ENCODE assay signal across 8 mouse cellular contexts in the genomic region with DNA sequence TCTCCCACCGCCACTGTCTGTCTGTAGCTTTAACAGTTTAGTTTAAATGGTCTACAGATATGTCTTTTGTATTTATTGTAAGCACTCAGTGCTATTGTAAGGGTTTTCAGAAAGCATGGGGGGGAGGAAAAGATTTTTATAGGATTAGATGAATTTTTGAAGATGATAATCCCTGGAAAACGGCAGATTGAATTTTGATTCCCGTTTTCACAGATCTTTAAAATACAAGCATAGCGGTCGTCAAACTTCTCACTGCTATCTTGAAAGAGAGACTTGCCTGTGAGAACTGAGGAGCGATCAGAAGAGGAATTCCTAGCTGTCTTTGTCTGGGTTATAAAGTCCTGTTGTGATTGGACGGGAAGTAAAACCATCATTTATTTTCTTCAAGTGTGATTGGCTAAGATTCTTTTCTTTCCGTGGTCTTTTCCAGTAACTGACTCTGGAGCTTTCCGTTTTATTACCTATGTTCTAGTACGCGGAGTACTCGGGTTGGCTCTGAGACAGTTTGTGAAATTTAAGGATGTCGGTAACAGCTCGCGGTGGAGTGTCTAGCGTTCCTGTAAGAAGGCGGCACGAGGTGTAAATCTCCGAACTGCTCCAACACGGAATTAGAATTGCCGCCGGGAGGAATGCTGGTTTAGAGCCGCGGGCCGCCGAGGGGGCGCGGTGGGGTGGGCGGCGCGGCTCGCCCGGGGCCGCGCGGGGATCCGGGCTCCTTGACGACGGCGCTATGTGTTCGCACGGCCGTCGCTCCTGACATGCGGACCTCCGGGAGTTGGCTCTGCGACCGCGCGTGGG. TPM values are rescaled to one million over a fixed set of nuclear protein-coding genes. Genes with fewer than 3 reads are reported as not detected.
A peak's percentile ranks its signal among the peaks of the same experiment; 100 is the strongest.
DNase-seq lines count a peak whose midpoint lies in the region; ATAC-seq lines count a peak whose summit lies in the region.

No protein-coding gene starts in this region.

- H3K27ac ChIP-seq in embryonic facial prominence, embryonic 10.5 days (replicated peaks): peak overlapping the region; percentile 87
- H3K27ac ChIP-seq in intestine, embryonic 16.5 days (ENCODE audit: low read length): peak overlapping the region; percentile 83
- peak overlapping the region; percentile 89 for H3K27ac ChIP-seq in limb, embryonic 10.5 days
- peak overlapping the region; percentile 86 for H3K27ac ChIP-seq in midbrain, embryonic 12.5 days (replicated peaks)

- H3K36me3 ChIP-seq in embryonic facial prominence, embryonic 10.5 days (replicated peaks): no peaks in the 10 kb centered on the region
- H3K36me3 ChIP-seq in intestine, embryonic 16.5 days (ENCODE audit: control insufficient read depth, insufficient read depth, low read length): no peaks in the 10 kb centered on the region
- H3K36me3 ChIP-seq in limb, embryonic 10.5 days: no peaks in the 10 kb centered on the region
- no peaks in the 10 kb centered on the region for H3K36me3 ChIP-seq in midbrain, embryonic 12.5 days

- peak; percentile 84 for DNase-seq in right cerebral cortex, adult 18-20 months
- no peak for DNase-seq in right cerebral cortex, postnatal 25 days
- DNase-seq in embryonic facial prominence, embryonic 10.5 days (ENCODE audit: low spot score): no peak
- DNase-seq in limb, embryonic 10.5 days (ENCODE audit: low spot score): no peak
- peak; percentile 63 for DNase-seq in yolk sac, embryonic 10.5 days (ENCODE audit: low spot score)

- peak overlapping the region; percentile 97 for H3K4me2 ChIP-seq in intestine, embryonic 16.5 days (ENCODE audit: low read depth, low read length)
- H3K4me2 ChIP-seq in midbrain, embryonic 12.5 days (replicated peaks): peak overlapping the region; percentile 98

- H3K4me1 ChIP-seq in embryonic facial prominence, embryonic 10.5 days: peaks cover 23% of the 10 kb centered on the region
- H3K4me1 ChIP-seq in intestine, embryonic 16.5 days (ENCODE audit: control insufficient read depth, insufficient read depth, low read length): peaks cover 13% of the 10 kb centered on the region; the same call in 1 of the 2 replicates
- peaks cover 24% of the 10 kb centered on the region for H3K4me1 ChIP-seq in limb, embryonic 10.5 days
- peaks cover 39% of the 10 kb centered on the region for H3K4me1 ChIP-seq in midbrain, embryonic 12.5 days

- H3K9me3 ChIP-seq in embryonic facial prominence, embryonic 10.5 days: no peaks in the 10 kb centered on the region
- H3K9me3 ChIP-seq in intestine, embryonic 16.5 days (ENCODE audit: control insufficient read depth, low read length): no peaks in the 10 kb centered on the region
- no peaks in the 10 kb centered on the region for H3K9me3 ChIP-seq in limb, embryonic 10.5 days (replicated peaks)
- H3K9me3 ChIP-seq in midbrain, embryonic 12.5 days: no peaks in the 10 kb centered on the region

- no peaks in the 10 kb centered on the region for H3K27me3 ChIP-seq in embryonic facial prominence, embryonic 10.5 days (replicated peaks; ENCODE audit: low read depth, poor library complexity, severe bottlenecking)
- H3K27me3 ChIP-seq in intestine, embryonic 16.5 days (replicated peaks; ENCODE audit: control insufficient read depth, insufficient read depth, low read length): no peaks in the 10 kb centered on the region
- H3K27me3 ChIP-seq in limb, embryonic 10.5 days (ENCODE audit: low read depth, poor library complexity, severe bottlenecking): no peaks in the 10 kb centered on the region
- no peaks in the 10 kb centered on the region for H3K27me3 ChIP-seq in midbrain, embryonic 12.5 days

- peak; percentile 47 for ATAC-seq in granulocyte monocyte progenitor cell, adult 5-6 weeks (replicated peaks; ENCODE audit: poor library complexity, severe bottlenecking)
- peak; percentile 73 for ATAC-seq in intestine, embryonic 16.5 days
- ATAC-seq in midbrain, embryonic 12.5 days (ENCODE audit: low FRiP score, low read depth): peak; percentile 75

- H3K9ac ChIP-seq in intestine, embryonic 16.5 days (ENCODE audit: low read depth, low read length): peak overlapping the region; percentile 85
- H3K9ac ChIP-seq in midbrain, embryonic 12.5 days (replicated peaks): peak overlapping the region; percentile 87

- 2% methylated on average over 50 of the region's 50 CpGs for WGBS in embryonic facial prominence, embryonic 10.5 days
- WGBS in intestine, embryonic 16.5 days: 1% methylated on average over 47 of the region's 50 CpGs
- WGBS in limb, embryonic 10.5 days: under 1% methylated on average over 50 of the region's 50 CpGs
- 1% methylated on average over 43 of the region's 50 CpGs for WGBS in midbrain, embryonic 12.5 days

- peak overlapping the region; percentile 93 for H3K4me3 ChIP-seq in embryonic facial prominence, embryonic 10.5 days
- peak overlapping the region; percentile 97 for H3K4me3 ChIP-seq in intestine, embryonic 16.5 days (ENCODE audit: low read length)
- H3K4me3 ChIP-seq in limb, embryonic 10.5 days: peak overlapping the region; percentile 93
- H3K4me3 ChIP-seq in midbrain, embryonic 12.5 days: peak overlapping the region; percentile 91

RNA-seq across cellular contexts. Expression of a gene that starts 29.5 kb away (rescaled TPM):
- 23.7 and 24.6 TPM in 2 replicates for polyA plus RNA-seq in embryonic facial prominence, embryonic 10.5 days (2016; fragmentation: Nextera tagmentation; extraction: Ambion mirVana)
- 21.6 and 22.3 TPM in 2 replicates for total RNA-seq in granulocyte monocyte progenitor cell, adult 5-6 weeks (2014; fragmentation: Nextera tagmentation)
- 11.8 and 13.4 TPM in 2 replicates for total RNA-seq in granulocyte monocyte progenitor cell, adult 5-6 weeks (2017)
- polyA plus RNA-seq in intestine, embryonic 16.5 days (2015; fragmentation: Nextera tagmentation; extraction: Ambion mirVana): 36.2 and 42.1 TPM in 2 replicates
- 17.8 and 22.2 TPM in 2 replicates for polyA plus RNA-seq in limb, embryonic 10.5 days (2016; fragmentation: Nextera tagmentation; extraction: Ambion mirVana)
- 46.0 and 48.4 TPM in 2 replicates for polyA plus RNA-seq in midbrain, embryonic 12.5 days (2016; fragmentation: Nextera tagmentation; extraction: Ambion mirVana)

RNA-seq across cellular contexts. Expression of a gene that starts 30.3 kb away (rescaled TPM):
- 33.1 and 34.9 TPM in 2 replicates for polyA plus RNA-seq in embryonic facial prominence, embryonic 10.5 days (2016; fragmentation: Nextera tagmentation; extraction: Ambion mirVana)
- 82.9 and 89.7 TPM in 2 replicates for total RNA-seq in granulocyte monocyte progenitor cell, adult 5-6 weeks (2014; fragmentation: Nextera tagmentation)
- 57.8 and 69.4 TPM in 2 replicates for total RNA-seq in granulocyte monocyte progenitor cell, adult 5-6 weeks (2017)
- 21.9 and 22.2 TPM in 2 replicates for polyA plus RNA-seq in intestine, embryonic 16.5 days (2015; fragmentation: Nextera tagmentation; extraction: Ambion mirVana)
- polyA plus RNA-seq in limb, embryonic 10.5 days (2016; fragmentation: Nextera tagmentation; extraction: Ambion mirVana): 27.6 and 31.6 TPM in 2 replicates
- 54.2 and 56.5 TPM in 2 replicates for polyA plus RNA-seq in midbrain, embryonic 12.5 days (2016; fragmentation: Nextera tagmentation; extraction: Ambion mirVana)

Comparison
In these comparisons a context has a peak if more than half of its experiments do, and no peak if none do; other contexts are left out.
1. DNase-seq: peak in right cerebral cortex, adult 18-20 months (single experiment) and yolk sac, embryonic 10.5 days (single experiment); none in right cerebral cortex, postnatal 25 days (single experiment), embryonic facial prominence, embryonic 10.5 days (single experiment) and limb, embryonic 10.5 days (single experiment).
2. Peak in every context shown above with its lines, with median percentiles within 50 percentile points of each other: H3K27ac ChIP-seq, H3K4me3 ChIP-seq and ATAC-seq.